ENCODE assay signal across 8 mouse cellular contexts in genomic region chr12:81844981-81845380, GRCm38 (mm10). TPM values are rescaled to one million over a fixed set of nuclear protein-coding genes. Genes with fewer than 3 reads are reported as not detected.
DNase-seq lines count a peak whose midpoint lies in the region; ATAC-seq lines count a peak whose summit lies in the region.

No protein-coding gene starts in this region.

- ATAC-seq in heart, embryonic 12.5 days (ENCODE audit: insufficient number of reproducible peaks, low FRiP score): no peak; the same call in 1 of the 2 replicates
- ATAC-seq in liver, embryonic 11.5 days (replicated peaks; ENCODE audit: low FRiP score): 0 out of 2 replicates have a peak, but pooled peaks have one; percentile 29

- H3K27me3 ChIP-seq in heart, embryonic 12.5 days (replicated peaks): no peaks in the 10 kb centered on the region
- peaks cover 32% of the 10 kb centered on the region for H3K27me3 ChIP-seq in liver, embryonic 11.5 days (replicated peaks; ENCODE audit: control insufficient read depth, insufficient read depth, low read length)

- intact Hi-C loops in heart, postnatal 36 days (cut with DNase I): no loop called here
- intact Hi-C loops in heart, postnatal 10 days (cut with DNase I): no loop called here

- peak overlapping the region; percentile 69 for H3K4me2 ChIP-seq in heart, embryonic 12.5 days
- H3K4me2 ChIP-seq in liver, embryonic 11.5 days: peak overlapping the region; percentile 50

- DNase-seq in heart, postnatal 36 days: no peak
- DNase-seq in adrenal gland, postnatal 36 days: peak; percentile 43 to 58
- DNase-seq in heart, postnatal 10 days: peak; percentile 43
- DNase-seq in liver, embryonic 11.5 days (ENCODE audit: low spot score): no peak
- DNase-seq in retina, embryonic 14.5 days (ENCODE audit: low spot score): peak; percentile 70
- DNase-seq in ovary, adult 18-20 months (ENCODE audit: low spot score): no peak
- no peak for DNase-seq in spleen, postnatal 10 days (ENCODE audit: low spot score in 2 of 2)

- H3K36me3 ChIP-seq in heart, embryonic 12.5 days: no peaks in the 10 kb centered on the region
- no peaks in the 10 kb centered on the region for H3K36me3 ChIP-seq in liver, embryonic 11.5 days (ENCODE audit: control insufficient read depth, insufficient read depth, low read length)

- H3K4me1 ChIP-seq in heart, embryonic 12.5 days (replicated peaks): peaks cover 13% of the 10 kb centered on the region
- peaks cover 9% of the 10 kb centered on the region for H3K4me1 ChIP-seq in liver, embryonic 11.5 days (replicated peaks; ENCODE audit: control insufficient read depth, insufficient read depth, low read length)

- WGBS in heart, embryonic 12.5 days: 6% methylated on average over 14 of the region's 14 CpGs
- 11% methylated on average over 14 of the region's 14 CpGs for WGBS in liver, embryonic 11.5 days

- 0 out of 2 replicates have a peak overlapping the region, but pooled peaks have one; percentile 29 for H3K9ac ChIP-seq in heart, embryonic 12.5 days
- H3K9ac ChIP-seq in liver, embryonic 11.5 days (ENCODE audit: low read depth, low read length): no peak overlapping the region

- H3K9me3 ChIP-seq in heart, embryonic 12.5 days (replicated peaks): no peaks in the 10 kb centered on the region
- H3K9me3 ChIP-seq in liver, embryonic 11.5 days (ENCODE audit: control insufficient read depth, low read length): no peaks in the 10 kb centered on the region

- H3K4me3 ChIP-seq in heart, embryonic 12.5 days: peak overlapping the region; percentile 34
- no peak overlapping the region for H3K4me3 ChIP-seq in liver, embryonic 11.5 days (ENCODE audit: low read depth, low read length)

- no peak overlapping the region; the same call in 1 of the 2 replicates for H3K27ac ChIP-seq in heart, embryonic 12.5 days (ENCODE audit: poor library complexity, severe bottlenecking)
- H3K27ac ChIP-seq in liver, embryonic 11.5 days (ENCODE audit: low read depth, low read length): no peak overlapping the region

RNA-seq across cellular contexts. Expression of gene Pcnx, which starts 14.8 kb away (rescaled TPM):
- 17.8 and 19.1 TPM in 2 replicates for polyA plus RNA-seq in heart, embryonic 12.5 days (2016; fragmentation: Nextera tagmentation; extraction: Ambion mirVana)
- 10 to 100 TPM; 54.6 to 57.8 TPM for total RNA-seq in heart, postnatal 36 days (2021)
- total RNA-seq in adrenal gland, postnatal 36 days (2021): 10 to 100 TPM; 52.7 to 54.6 TPM
- 10 to 100 TPM; 79.2 to 79.6 TPM for total RNA-seq in heart, postnatal 10 days (2021)
- 7.9 and 9.4 TPM in 2 replicates for polyA plus RNA-seq in liver, embryonic 11.5 days (2014; fragmentation: Nextera tagmentation; extraction: Ambion mirVana)

Comparison
In these comparisons a context has a peak if more than half of its experiments do, and no peak if none do; other contexts are left out.
1. DNase-seq: peak in adrenal gland, postnatal 36 days (2 of 2), heart, postnatal 10 days (2 of 2) and retina, embryonic 14.5 days (single experiment); none in heart, postnatal 36 days (0 of 2), liver, embryonic 11.5 days (single experiment), ovary, adult 18-20 months (single experiment) and spleen, postnatal 10 days (0 of 2).